Mouse (Mus musculus): ENCODE measurements around the gene Bco2.

DNA sequence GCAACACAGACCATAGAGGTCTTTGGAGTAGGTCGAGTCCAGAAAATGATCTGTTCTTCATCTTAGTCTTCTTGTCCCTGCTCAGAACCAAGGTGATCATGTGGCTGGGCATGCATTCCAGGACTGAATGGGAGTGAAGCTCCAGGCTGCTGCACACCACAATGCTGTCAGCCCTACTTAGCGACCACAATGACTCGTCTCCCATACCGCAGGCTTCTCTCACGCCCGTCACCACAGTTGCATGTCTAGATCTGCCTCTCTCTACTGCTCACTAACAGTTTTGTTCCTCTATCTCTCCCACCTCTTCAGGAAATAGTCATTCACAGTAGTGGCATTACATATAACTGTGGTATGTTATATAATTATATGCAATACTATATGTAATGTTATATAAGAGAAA is 34.2 kb downstream of the Bco2 start:
- TF ChIP-seq CTCF (IDR thresholded peaks at IDR 0.05; ENCODE audit: low read depth) (no peak), EP300 (IDR thresholded peaks at IDR 0.05; ENCODE audit: low read depth) (no peak)

All from liver, embryonic 14.5 days (tissue).